Mouse (Mus musculus) heart, adult 2 months (tissue): ENCODE results near the gene Yy2. TPM values are rescaled to one million over a fixed set of nuclear protein-coding genes. Genes with fewer than 3 reads are reported as not detected.

Source experiments
- DNase-seq, 2 experiments: peaks; one replicate each; pipeline ENCODE4 v3.0.0; 2021
- H3K27ac ChIP-seq: fragments of 200-600 bp; 2 replicates; pipeline ENCODE4 v1.8.1; 2022
- H3K27me3 ChIP-seq: fragments of 200-500 bp; 2 replicates; pipeline ENCODE4 v1.6.1; 2012; ENCODE audit warnings: mild to moderate bottlenecking, low read length, inconsistent platforms, mixed read lengths; ENCODE audit not compliant: control insufficient read depth, insufficient read depth
- H3K36me3 ChIP-seq: fragments of 200-500 bp; 2 replicates; pipeline ENCODE4 v1.6.1; 2012; ENCODE audit warnings: low read length, inconsistent platforms; ENCODE audit not compliant: control insufficient read depth, insufficient read depth
- H3K4me1 ChIP-seq: fragments of 200-500 bp; 2 replicates; pipeline ENCODE4 v1.6.1; 2011; ENCODE audit warnings: low read length; ENCODE audit not compliant: control insufficient read depth, insufficient read depth
- H3K4me3 ChIP-seq: fragments of 200-600 bp; 2 replicates; pipeline ENCODE4 v1.8.1; 2022
- H3K79me2 ChIP-seq: fragments of 200-500 bp; replicated peaks from 2 replicates; pipeline ENCODE4 v1.6.1; 2012; ENCODE audit warnings: mild to moderate bottlenecking, inconsistent platforms, low read length, moderate library complexity, mixed read lengths; ENCODE audit not compliant: control insufficient read depth, insufficient read depth
- H3K9ac ChIP-seq: fragments of 200-500 bp; 2 replicates; pipeline ENCODE4 v1.6.1; 2012; ENCODE audit warnings: low read depth, mild to moderate bottlenecking, control low read depth, inconsistent platforms, low read length, mixed read lengths
- CTCF ChIP-seq: fragments of 200-600 bp; IDR thresholded peaks from 2 replicates; pipeline ENCODE4 v1.8.1; 2022; ENCODE audit warnings: antibody characterized with exemption, mild to moderate bottlenecking, moderate library complexity
- EP300 ChIP-seq: fragments of 200-500 bp; IDR thresholded peaks from 2 replicates; pipeline ENCODE4 v1.6.1; 2011; ENCODE audit warnings: low read depth, low read length, control low read depth; ENCODE audit not compliant: insufficient read depth
- POLR2A ChIP-seq: fragments of 200-500 bp; IDR thresholded peaks from 2 replicates; pipeline ENCODE4 v1.6.1; 2011; ENCODE audit warnings: mild to moderate bottlenecking, low read depth, low read length, control low read depth; ENCODE audit not compliant: insufficient read depth
- WGBS: fragments of 180-500 bp; shearing (Covaris S2); methylation state at CpG from one replicate; pipeline ENCODE4 v1.1.7; 2018; 5-methylcytosine and 5-hydroxymethylcytosine counted together
- intact Hi-C: fragments of 180-260 bp; cut with DNase I; formaldehyde crosslinking; loops from one replicate; pipeline ENCODE4 v1.15.1; 2025
- polyA plus RNA-seq: library from polyadenylated mRNA; depleted of rRNA; stranded (reverse); fragments of >200 nt; gene quantifications from 2 replicates; pipeline ENCODE4 v1.2.3, GENCODE M21; 2012; rRNA removed
- total RNA-seq, 2 experiments: library from RNA; stranded (reverse); gene quantifications; 2 replicates each; pipeline ENCODE4 v1.2.3; 2021

The Yy2 gene
- total and polyA plus RNA-seq, 3 experiments: 1.0 to 1.9 TPM; not detected in 1

GRCm38 (mm10) chrX:157563794-157564193 is 5.0 kb downstream of the Yy2 start:
- no peak overlapping the region for H3K4me3 ChIP-seq
- no peaks in the 10 kb centered on the region for H3K27me3 ChIP-seq
- TF ChIP-seq EP300 (no peak), CTCF (peak; percentile 60), POLR2A (no peak)
- no peak overlapping the region for H3K9ac ChIP-seq
- H3K36me3 ChIP-seq: no peaks in the 10 kb centered on the region
- no peaks in the 10 kb centered on the region for H3K4me1 ChIP-seq
- no peaks in the 10 kb centered on the region for H3K79me2 ChIP-seq
- intact Hi-C loops: loop anchor here (1.0 to 5.0 kb wide), 2 partner anchors 34 to 81 kb away; partner anchors contain the start of gene Mbtps2
- 75% methylated on average over 10 of the region's 10 CpGs for WGBS
- H3K27ac ChIP-seq: no peak overlapping the region
- peak in 1 of 2 experiments; percentile 2 for DNase-seq

DNA sequence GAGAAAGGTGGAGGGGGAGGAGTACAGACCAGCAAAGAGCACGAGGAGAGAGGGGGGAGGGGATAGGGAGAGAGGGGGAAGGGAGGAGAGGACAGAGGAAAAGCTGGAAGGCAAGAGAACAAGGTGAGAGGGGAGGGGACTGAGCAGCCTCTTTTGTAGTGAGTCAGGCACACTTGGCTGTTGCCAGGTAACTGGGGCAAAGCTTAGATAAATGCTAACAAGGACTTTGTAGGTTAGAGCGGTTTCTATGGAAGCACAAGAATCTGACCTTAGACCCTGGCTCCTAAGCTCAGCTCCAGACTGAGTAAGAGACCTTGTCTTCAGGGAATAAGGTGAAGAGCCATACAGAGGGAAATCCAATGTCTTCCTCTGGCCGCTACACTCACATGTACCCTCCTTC is 21.7 kb downstream of the Yy2 start:
- 29% methylated on average over 3 of the region's 3 CpGs for WGBS
- no peaks in the 10 kb centered on the region for H3K4me1 ChIP-seq
- H3K4me3 ChIP-seq: no peak overlapping the region
- H3K9ac ChIP-seq: no peak overlapping the region
- no peaks in the 10 kb centered on the region for H3K27me3 ChIP-seq
- no peak overlapping the region for H3K27ac ChIP-seq
- no peaks in the 10 kb centered on the region for H3K79me2 ChIP-seq
- TF ChIP-seq CTCF: no peak
- TF ChIP-seq EP300: no peak
- no peak for TF ChIP-seq POLR2A
- no peaks in the 10 kb centered on the region for H3K36me3 ChIP-seq
- intact Hi-C loops: no loop called here
- no peak for DNase-seq

Other genes starting within 250 kb of the Yy2 start
- gene Phex, start 153.7 kb downstream of the Yy2 start, total RNA-seq: under 1 TPM in 1 of 2 experiments, not detected in 1; 0.05 TPM
- 0.04 and 0.06 TPM in 2 replicates for gene Phex, start 153.7 kb downstream of the Yy2 start, polyA plus RNA-seq
- gene Sms, start 76.7 kb downstream of the Yy2 start, total RNA-seq: 10 to 100 TPM; 41.4 to 56.7 TPM
- 18.3 and 23.7 TPM in 2 replicates for gene Sms, start 76.7 kb downstream of the Yy2 start, polyA plus RNA-seq
- 10 to 100 TPM; 12.5 to 16.0 TPM for gene Mbtps2, start 29.7 kb upstream of the Yy2 start, total RNA-seq
- gene Mbtps2, start 29.7 kb upstream of the Yy2 start, polyA plus RNA-seq: 9.0 and 22.4 TPM in 2 replicates
- 100 to 1,000 TPM; 347 to 358 TPM for gene Smpx, start 129.9 kb upstream of the Yy2 start, total RNA-seq
- 194 and 339 TPM in 2 replicates for gene Smpx, start 129.9 kb upstream of the Yy2 start, polyA plus RNA-seq
- 10 to 100 TPM in 1 of 2 experiments, 1 to 10 TPM in 1; 4.9 to 10.7 TPM for gene Klhl34, start 249.4 kb upstream of the Yy2 start, total RNA-seq
- 3.6 and 3.9 TPM in 2 replicates for gene Klhl34, start 249.4 kb upstream of the Yy2 start, polyA plus RNA-seq